Mouse (Mus musculus) midbrain, embryonic 10.5 days (tissue): ENCODE data around the gene Parp16. TPM values are rescaled to one million over a fixed set of nuclear protein-coding genes. Genes with fewer than 3 reads are reported as not detected.

Experiments
- DNase-seq: peaks from one replicate; pipeline ENCODE4 v3.0.0-alpha.2; 2017; ENCODE audit warnings: low spot score
- H3K27ac ChIP-seq: fragments of 300-500 bp; sonication (generic); replicated peaks from 2 replicates; pipeline ENCODE4 v1.5.1; 2016; ENCODE audit warnings: mild to moderate bottlenecking
- H3K27me3 ChIP-seq: fragments of 300-500 bp; sonication (generic); 2 replicates; pipeline ENCODE4 v1.6.1; 2016; ENCODE audit warnings: low read depth, mild to moderate bottlenecking; ENCODE audit not compliant: poor library complexity, severe bottlenecking
- H3K36me3 ChIP-seq: fragments of 300-500 bp; sonication (generic); 2 replicates; pipeline ENCODE4 v1.6.1; 2016; ENCODE audit warnings: mild to moderate bottlenecking, moderate library complexity
- H3K4me1 ChIP-seq: fragments of 300-500 bp; sonication (generic); 2 replicates; pipeline ENCODE4 v1.6.1; 2016
- H3K4me3 ChIP-seq: fragments of 300-500 bp; sonication (generic); 2 replicates; pipeline ENCODE4 v1.5.1; 2016; ENCODE audit warnings: mild to moderate bottlenecking, moderate library complexity
- H3K9me3 ChIP-seq: fragments of 300-500 bp; sonication (generic); replicated peaks from 2 replicates; pipeline ENCODE4 v1.6.1; 2016; ENCODE audit warnings: mild to moderate bottlenecking
- WGBS: fragments of 180-500 bp; shearing (Covaris S2); methylation state at CpG from one replicate; pipeline ENCODE4 v1.1.7; 2016; 5-methylcytosine and 5-hydroxymethylcytosine counted together
- polyA plus RNA-seq: library from polyadenylated mRNA; unstranded; fragments of >200 nt; fragmentation: Nextera tagmentation; extraction: Ambion mirVana; gene quantifications from 2 replicates; pipeline ENCODE4 v1.2.1, GENCODE M21; 2016

Gene Parp16
- polyA plus RNA-seq, 1 experiment from 2014 or later, result 7.9 TPM

DNA sequence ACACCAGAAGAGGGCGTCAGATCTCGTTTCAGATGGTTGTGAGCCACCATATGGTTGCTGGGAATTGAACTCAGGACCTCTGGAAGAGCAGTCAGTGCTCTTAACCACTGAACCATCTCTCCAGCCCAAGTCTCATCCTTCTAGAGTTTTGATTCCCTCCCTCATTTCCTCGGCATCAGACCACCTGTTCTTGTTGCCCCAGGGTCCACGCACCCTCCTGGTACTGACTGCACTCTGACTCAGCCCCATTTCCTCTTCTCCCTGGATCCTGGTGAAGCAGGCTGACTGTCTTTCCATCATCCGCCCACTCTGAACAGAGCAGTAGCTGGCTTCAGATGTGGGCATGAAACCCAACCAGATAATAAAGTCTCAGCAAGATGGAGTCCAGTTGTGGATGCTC is 46.8 kb downstream of the Parp16 start:
- Histone ChIP-seq H3K36me3 (no peaks in the 10 kb centered on the region), H3K4me3 (no peak overlapping the region), H3K4me1 (peaks cover 43% of the 10 kb centered on the region), H3K27me3 (no peaks in the 10 kb centered on the region), H3K27ac (peak overlapping the region; percentile 35; the same call in 1 of the 2 replicates), H3K9me3 (no peaks in the 10 kb centered on the region)
- 74% methylated on average over 5 of the region's 5 CpGs for WGBS
- no peak for DNase-seq

- Histone ChIP-seq H3K4me3 (no peak overlapping the region), H3K36me3 (no peaks in the 10 kb centered on the region), H3K4me1 (peaks cover 45% of the 10 kb centered on the region), H3K27me3 (no peaks in the 10 kb centered on the region), H3K27ac (peak overlapping the region; percentile 35), H3K9me3 (no peaks in the 10 kb centered on the region)
- WGBS, result 56% methylated on average over 4 of the region's 4 CpGs
- no peak for DNase-seq
Observed at GRCm38 (mm10) chr9:65243249-65243648, 48.1 kb downstream of the Parp16 start.

- peaks cover 45% of the 10 kb centered on the region for H3K4me1 ChIP-seq
- DNase-seq, result no peak
- no peak overlapping the region for H3K4me3 ChIP-seq
- no peaks in the 10 kb centered on the region for H3K9me3 ChIP-seq
- H3K36me3 ChIP-seq, result no peaks in the 10 kb centered on the region
- no peaks in the 10 kb centered on the region for H3K27me3 ChIP-seq
- 66% methylated on average over 9 of the region's 9 CpGs for WGBS
- H3K27ac ChIP-seq, result 0 out of 2 replicates have a peak overlapping the region, but pooled peaks have one; percentile 35
Observed at GRCm38 (mm10) chr9:65244036-65244806, 49.1 kb downstream of the Parp16 start.

DNA sequence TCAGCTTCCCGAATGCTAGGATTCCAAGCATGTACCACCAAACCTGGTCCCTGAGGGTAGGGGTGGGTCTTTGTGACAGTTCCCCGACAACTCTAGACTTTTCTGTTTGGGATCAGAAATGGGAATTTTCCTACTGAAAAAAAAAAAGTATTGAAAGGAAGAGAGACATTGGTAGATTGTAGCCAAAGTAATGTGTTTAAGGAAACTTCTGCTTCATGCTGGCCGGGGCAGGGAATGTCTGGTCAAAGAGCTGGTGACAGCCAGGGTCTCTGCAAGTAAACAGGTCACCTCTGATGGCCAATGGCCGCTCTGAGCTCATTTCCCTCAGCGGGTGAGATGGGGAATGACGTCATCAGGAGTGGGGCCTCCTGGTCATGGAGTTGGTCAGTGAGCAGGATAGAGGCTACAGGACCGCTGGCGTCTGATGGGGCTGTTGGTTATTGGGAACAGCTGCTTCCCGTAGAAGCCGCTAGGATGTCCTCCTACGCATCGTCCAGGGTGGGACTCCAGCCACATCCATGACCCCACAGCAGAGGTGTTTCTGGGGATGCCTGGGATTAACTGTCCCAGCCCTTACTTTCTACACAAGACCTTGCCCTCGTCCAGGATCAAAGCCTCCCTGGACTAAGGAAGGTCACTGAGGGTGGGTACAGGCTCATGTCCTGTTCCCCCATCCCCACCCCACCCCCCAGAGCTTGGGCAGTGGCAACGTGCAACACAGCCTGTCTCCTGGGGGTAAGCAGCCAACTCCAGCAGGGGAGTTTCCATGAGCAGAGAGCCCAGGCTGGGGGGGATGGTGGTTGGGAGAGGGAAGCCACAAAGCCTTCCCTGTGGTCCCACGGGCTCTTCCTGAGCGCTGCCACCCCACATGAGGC is 52.6 kb downstream of the Parp16 start:
- H3K4me1 ChIP-seq, result peaks cover 24% of the 10 kb centered on the region
- no peaks in the 10 kb centered on the region for H3K9me3 ChIP-seq
- no peak for DNase-seq
- H3K4me3 ChIP-seq, result no peak overlapping the region
- H3K27me3 ChIP-seq, result no peaks in the 10 kb centered on the region
- H3K36me3 ChIP-seq, result no peaks in the 10 kb centered on the region
- WGBS, result 80% methylated on average over 16 of the region's 16 CpGs
- peak overlapping the region; percentile 49; the same call in 1 of the 2 replicates for H3K27ac ChIP-seq

- DNase-seq, result no peak
- peaks cover 18% of the 10 kb centered on the region for H3K4me1 ChIP-seq
- H3K27ac ChIP-seq, result peak overlapping the region; percentile 49; the same call in 1 of the 2 replicates
- 93% methylated on average over 5 of the region's 5 CpGs for WGBS
- no peak overlapping the region for H3K4me3 ChIP-seq
- no peaks in the 10 kb centered on the region for H3K27me3 ChIP-seq
- no peaks in the 10 kb centered on the region for H3K9me3 ChIP-seq
- no peaks in the 10 kb centered on the region for H3K36me3 ChIP-seq
Observed at GRCm38 (mm10) chr9:65248377-65248690, 53.2 kb downstream of the Parp16 start.

- 82% methylated on average over 3 of the region's 3 CpGs for WGBS
- Histone ChIP-seq H3K27me3 (no peaks in the 10 kb centered on the region), H3K36me3 (no peaks in the 10 kb centered on the region), H3K9me3 (no peaks in the 10 kb centered on the region), H3K4me1 (peaks cover 14% of the 10 kb centered on the region), H3K27ac (no peak overlapping the region), H3K4me3 (no peak overlapping the region)
- DNase-seq, result no peak
Observed at GRCm38 (mm10) chr9:65252026-65252425, 56.9 kb downstream of the Parp16 start.

DNA sequence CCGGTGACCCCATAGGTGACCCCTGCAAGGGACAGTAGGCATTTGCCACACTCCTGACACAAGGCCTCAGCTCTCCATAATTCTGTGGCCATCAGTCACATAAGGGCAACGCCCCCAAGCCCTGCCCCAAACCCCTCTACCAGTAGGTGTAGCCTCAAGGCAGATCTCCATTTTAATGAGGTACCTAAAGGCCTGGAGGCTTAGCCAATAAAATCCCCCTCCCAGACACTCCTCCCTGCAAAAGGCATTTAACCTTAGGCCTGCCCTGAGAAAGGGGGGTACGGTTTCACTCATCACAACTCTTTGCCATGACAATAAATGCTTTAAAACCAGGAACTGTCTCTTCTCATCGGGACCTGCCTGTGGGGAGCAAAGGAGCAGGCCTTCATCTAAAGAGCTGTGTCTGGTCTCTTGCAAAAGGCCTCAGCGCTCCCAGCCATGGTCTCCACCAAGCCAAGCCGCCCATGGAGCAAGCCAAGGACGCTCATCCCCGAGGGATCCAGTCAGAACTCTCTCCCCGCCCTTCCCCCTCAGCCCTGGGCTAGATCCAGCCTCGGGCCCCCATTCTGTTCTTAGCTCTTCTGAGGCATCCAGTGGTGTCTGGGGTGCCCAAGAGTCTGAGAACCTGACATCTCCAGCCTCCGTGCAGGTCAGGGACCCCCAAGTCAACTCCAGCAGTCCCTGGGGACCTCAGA is 60.9 kb downstream of the Parp16 start:
- 76% methylated on average over 11 of the region's 11 CpGs for WGBS
- H3K36me3 ChIP-seq, result no peaks in the 10 kb centered on the region
- H3K9me3 ChIP-seq, result no peaks in the 10 kb centered on the region
- H3K4me1 ChIP-seq, result peaks cover 11% of the 10 kb centered on the region
- DNase-seq, result no peak
- H3K27ac ChIP-seq, result no peak overlapping the region
- H3K4me3 ChIP-seq, result no peak overlapping the region
- no peaks in the 10 kb centered on the region for H3K27me3 ChIP-seq

- H3K4me3 ChIP-seq, result no peak overlapping the region
- 67% methylated on average over 9 of the region's 9 CpGs for WGBS
- no peaks in the 10 kb centered on the region for H3K9me3 ChIP-seq
- no peaks in the 10 kb centered on the region for H3K27me3 ChIP-seq
- H3K36me3 ChIP-seq, result no peaks in the 10 kb centered on the region
- DNase-seq, result no peak
- no peak overlapping the region for H3K27ac ChIP-seq
- H3K4me1 ChIP-seq, result peaks cover 11% of the 10 kb centered on the region
Observed at GRCm38 (mm10) chr9:65257218-65257910, 62.2 kb downstream of the Parp16 start.

DNA sequence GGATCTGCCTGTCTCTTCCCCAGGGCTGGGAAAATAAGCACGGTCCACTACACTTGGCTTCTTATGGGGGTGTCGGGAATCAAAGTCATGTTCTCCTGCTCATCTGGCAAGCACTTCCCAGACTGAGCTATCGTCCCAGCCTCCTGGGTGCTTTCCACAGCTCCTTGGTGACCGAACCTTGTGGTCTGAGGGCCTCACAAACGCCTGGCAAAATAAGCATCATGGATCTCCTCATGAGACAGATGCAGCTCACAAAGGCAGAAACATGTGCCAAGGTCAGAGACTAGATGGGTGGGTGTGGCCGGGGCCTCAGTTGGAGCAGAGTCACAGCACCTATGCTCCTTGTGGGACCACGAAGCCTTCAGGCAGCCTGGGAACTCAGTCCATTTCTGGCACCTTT is 64.2 kb downstream of the Parp16 start:
- peaks cover 11% of the 10 kb centered on the region for H3K4me1 ChIP-seq
- no peaks in the 10 kb centered on the region for H3K27me3 ChIP-seq
- H3K36me3 ChIP-seq, result no peaks in the 10 kb centered on the region
- no peaks in the 10 kb centered on the region for H3K9me3 ChIP-seq
- H3K27ac ChIP-seq, result no peak overlapping the region
- no peak for DNase-seq
- H3K4me3 ChIP-seq, result no peak overlapping the region
- 84% methylated on average over 7 of the region's 7 CpGs for WGBS

DNA sequence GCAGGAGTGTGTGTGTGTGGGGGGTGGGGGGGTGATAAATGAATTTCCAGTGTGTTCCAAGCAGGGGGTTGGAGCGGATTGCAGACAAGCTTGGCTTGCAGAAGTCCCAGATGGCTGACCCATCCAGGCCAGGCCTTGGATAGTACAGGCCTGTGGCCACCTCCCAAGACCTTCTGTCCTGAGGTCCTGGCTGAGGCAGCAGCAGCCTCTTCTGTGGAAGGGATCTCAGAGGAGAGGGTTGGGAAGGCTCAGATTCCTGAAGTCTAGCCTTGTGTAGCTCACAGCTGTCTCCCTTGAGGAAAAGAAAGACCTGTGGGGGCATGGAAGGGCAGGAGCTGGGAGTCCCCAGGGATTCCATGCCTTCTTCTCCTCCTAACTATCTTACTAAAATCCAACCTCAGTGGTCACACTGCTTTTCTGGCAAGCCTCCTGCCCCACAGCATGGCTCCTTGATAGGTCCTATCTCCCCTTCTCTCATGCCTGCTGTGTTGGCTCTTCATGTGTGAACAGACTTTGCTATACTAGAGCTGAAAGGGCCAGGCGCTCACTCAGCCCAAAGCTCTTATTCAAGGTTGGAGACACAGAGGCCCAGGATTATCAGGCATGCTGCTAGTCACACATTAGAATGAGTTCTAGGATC is 66.6 kb downstream of the Parp16 start:
- Histone ChIP-seq H3K27ac (no peak overlapping the region), H3K4me1 (peaks cover 8% of the 10 kb centered on the region), H3K36me3 (no peaks in the 10 kb centered on the region), H3K4me3 (no peak overlapping the region), H3K27me3 (no peaks in the 10 kb centered on the region), H3K9me3 (no peaks in the 10 kb centered on the region)
- WGBS, result 83% methylated on average over 2 of the region's 2 CpGs
- no peak for DNase-seq

GRCm38 (mm10) chr9:65262641-65263120 is 67.5 kb downstream of the Parp16 start:
- Histone ChIP-seq H3K9me3 (no peaks in the 10 kb centered on the region), H3K27ac (no peak overlapping the region), H3K36me3 (no peaks in the 10 kb centered on the region), H3K4me3 (no peak overlapping the region), H3K27me3 (no peaks in the 10 kb centered on the region), H3K4me1 (peaks cover 7% of the 10 kb centered on the region)
- WGBS, result 94% methylated on average over 3 of the region's 3 CpGs
- no peak for DNase-seq

DNA sequence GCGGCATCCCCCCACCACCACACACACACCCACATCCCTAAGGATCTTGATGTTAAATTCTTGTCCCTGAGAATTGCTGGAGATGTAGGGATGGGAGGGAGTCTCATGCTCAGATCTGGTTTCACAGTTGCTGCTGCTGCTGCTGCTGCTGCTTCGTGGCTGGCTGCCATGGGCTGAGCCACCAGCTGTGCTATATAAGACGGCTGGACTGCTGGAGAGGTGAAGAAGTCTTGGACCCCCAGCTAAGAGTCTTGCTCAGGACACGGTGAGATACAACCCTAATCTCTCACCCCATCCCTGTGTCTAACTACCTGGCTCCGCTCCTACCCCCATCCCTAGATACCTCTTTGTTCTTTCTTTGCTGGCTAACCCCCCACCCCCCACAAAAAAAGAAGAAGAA is 69.8 kb downstream of the Parp16 start, which contains the start of gene Cilp:
TSS of gene Cilp (plus strand) at position 222 of the 400 bp plus-strand sequence.
- Histone ChIP-seq H3K36me3 (no peaks in the 10 kb centered on the region), H3K27ac (peak within 1 kb of the TSS; percentile 17; the same call in 1 of the 2 replicates), H3K4me3 (no peak within 1 kb of the TSS), H3K27me3 (no peaks in the 10 kb centered on the region), H3K4me1 (peaks cover 13% of the 10 kb centered on the region), H3K9me3 (no peaks in the 10 kb centered on the region)
- no peak for DNase-seq
- 52% methylated on average over 5 of the region's 5 CpGs for WGBS
